Mouse (Mus musculus): ENCODE results near the gene Dnajb2. TPM values are rescaled to one million over a fixed set of nuclear protein-coding genes. Genes with fewer than 3 reads are reported as not detected.
A peak's percentile ranks its signal among the peaks of the same experiment; 100 is the strongest.

The Dnajb2 gene
- polyA plus RNA-seq (2012; rRNA removed) (17.6 and 21.1 TPM in 2 replicates), polyA plus RNA-seq (2014; fragmentation: Nextera tagmentation; extraction: Ambion mirVana) (11.1 and 12.5 TPM in 2 replicates)

GRCm38 (mm10) chr1:75236117-75237050 is at the start of gene Dnajb2:
Gene Dnajb2 (plus strand): TSS chr1:75236406.
- Histone ChIP-seq H3K9me3 (ENCODE audit: control insufficient read depth, low read length) (no peaks in the 10 kb centered on the region), H3K9ac (replicated peaks) (peak within 1 kb of the TSS; percentile 72), H3K27ac (peak within 1 kb of the TSS; percentile 96), H3K4me1 (replicated peaks; ENCODE audit: control insufficient read depth in 2 of 2, insufficient read depth in 2 of 2, low read length in 1 of 2) (peaks cover 24 to 41% of the 10 kb centered on the region in 2 experiments), H3K4me2 (ENCODE audit: low read depth) (peak within 1 kb of the TSS; percentile 83), H3K27me3 (ENCODE audit: control insufficient read depth, insufficient read depth, low read length) (no peaks in the 10 kb centered on the region), H3K36me3 (replicated peaks; ENCODE audit: control insufficient read depth, insufficient read depth, low read depth) (no peaks in the 10 kb centered on the region), H3K4me3 (ENCODE audit: insufficient read depth in 1 of 2, low read depth in 2 of 2, low read length in 2 of 2) (peak within 1 kb of the TSS; percentile 60 to 72)
- peak; percentile 95 for ATAC-seq (ENCODE audit: insufficient read depth)
- WGBS (ENCODE audit: insufficient replicate concordance), result under 1% methylated on average over 64 of the region's 64 CpGs
- peak; percentile 89 to 91 (median 91) for DNase-seq (ENCODE audit: low read depth in 3 of 3, low spot score in 3 of 3)
- TF ChIP-seq CTCF (IDR thresholded peaks at IDR 0.05; ENCODE audit: low read depth) (peak; percentile 28; the same call in 1 of the 2 replicates), EP300 (IDR thresholded peaks at IDR 0.05; ENCODE audit: low read depth) (peak; percentile 89)

GRCm38 (mm10) chr1:75187126-75187525 is 49.1 kb upstream of the Dnajb2 start:
- H3K4me1 ChIP-seq (replicated peaks; ENCODE audit: control insufficient read depth in 2 of 2, insufficient read depth in 2 of 2, low read length in 1 of 2), result peaks cover 13 to 15% of the 10 kb centered on the region in 2 experiments
- DNase-seq (ENCODE audit: low read depth in 3 of 3, low spot score in 3 of 3), result no peak
- no peaks in the 10 kb centered on the region for H3K27me3 ChIP-seq (ENCODE audit: control insufficient read depth, insufficient read depth, low read length)
- no peak overlapping the region for H3K27ac ChIP-seq
- H3K9ac ChIP-seq (replicated peaks), result no peak overlapping the region
- no peak overlapping the region for H3K4me2 ChIP-seq (ENCODE audit: low read depth)
- no peak for ATAC-seq (ENCODE audit: insufficient read depth)
- H3K4me3 ChIP-seq (ENCODE audit: insufficient read depth in 1 of 2, low read depth in 2 of 2, low read length in 2 of 2), result no peak overlapping the region
- H3K36me3 ChIP-seq (replicated peaks; ENCODE audit: control insufficient read depth, insufficient read depth, low read depth), result peaks cover 66% of the 10 kb centered on the region
- no peaks in the 10 kb centered on the region for H3K9me3 ChIP-seq (ENCODE audit: control insufficient read depth, low read length)
- TF ChIP-seq CTCF (IDR thresholded peaks at IDR 0.05; ENCODE audit: low read depth), result no peak
- no peak for TF ChIP-seq EP300 (IDR thresholded peaks at IDR 0.05; ENCODE audit: low read depth)

DNA sequence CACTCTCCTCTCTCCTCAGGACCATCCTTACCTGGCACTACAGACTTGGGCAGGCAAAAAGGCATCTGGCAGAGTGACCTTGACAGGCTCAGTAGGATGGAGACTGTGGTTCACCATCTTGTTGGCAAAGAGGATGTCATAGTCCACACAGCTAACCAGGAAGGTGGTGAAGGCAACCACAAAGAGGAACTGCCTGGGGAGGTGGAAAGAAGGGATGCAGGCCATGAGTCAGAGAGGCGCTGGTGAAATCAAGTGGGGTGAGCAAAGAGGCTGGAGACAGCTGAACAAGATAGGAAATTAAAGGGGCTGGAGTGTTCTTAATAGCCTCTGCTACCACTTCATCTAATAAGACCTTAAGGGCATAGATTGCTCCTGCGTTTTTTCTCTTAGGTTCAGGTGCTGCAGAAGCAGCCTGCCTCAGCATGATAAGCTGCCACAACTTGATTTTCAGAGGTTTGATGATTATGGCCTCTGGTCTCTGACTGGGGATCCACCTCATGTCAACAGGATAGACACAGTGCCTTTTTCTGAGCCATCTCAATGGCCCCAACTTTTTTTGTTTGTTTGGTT is 48.2 kb upstream of the Dnajb2 start:
- H3K4me1 ChIP-seq (replicated peaks; ENCODE audit: control insufficient read depth in 2 of 2, insufficient read depth in 2 of 2, low read length in 1 of 2), result peaks cover 15% of the 10 kb centered on the region in 2 experiments
- no peak overlapping the region for H3K4me3 ChIP-seq (ENCODE audit: insufficient read depth in 1 of 2, low read depth in 2 of 2, low read length in 2 of 2)
- DNase-seq (ENCODE audit: low read depth in 3 of 3, low spot score in 3 of 3), result no peak
- no peak for ATAC-seq (ENCODE audit: insufficient read depth)
- H3K27ac ChIP-seq, result no peak overlapping the region
- H3K4me2 ChIP-seq (ENCODE audit: low read depth), result no peak overlapping the region
- H3K27me3 ChIP-seq (ENCODE audit: control insufficient read depth, insufficient read depth, low read length), result no peaks in the 10 kb centered on the region
- WGBS (ENCODE audit: insufficient replicate concordance), result 21% methylated on average over 2 of the region's 2 CpGs
- TF ChIP-seq EP300 (IDR thresholded peaks at IDR 0.05; ENCODE audit: low read depth) (no peak), CTCF (IDR thresholded peaks at IDR 0.05; ENCODE audit: low read depth) (no peak)
- no peaks in the 10 kb centered on the region for H3K9me3 ChIP-seq (ENCODE audit: control insufficient read depth, low read length)
- H3K36me3 ChIP-seq (replicated peaks; ENCODE audit: control insufficient read depth, insufficient read depth, low read depth), result peaks cover 57% of the 10 kb centered on the region
- H3K9ac ChIP-seq (replicated peaks), result no peak overlapping the region

GRCm38 (mm10) chr1:75190577-75190976 is 45.6 kb upstream of the Dnajb2 start:
- H3K36me3 ChIP-seq (replicated peaks; ENCODE audit: control insufficient read depth, insufficient read depth, low read depth), result peaks cover 37% of the 10 kb centered on the region
- H3K9me3 ChIP-seq (ENCODE audit: control insufficient read depth, low read length), result no peaks in the 10 kb centered on the region
- H3K4me1 ChIP-seq (replicated peaks; ENCODE audit: control insufficient read depth in 2 of 2, insufficient read depth in 2 of 2, low read length in 1 of 2), result peaks cover 21 to 22% of the 10 kb centered on the region in 2 experiments
- ATAC-seq (ENCODE audit: insufficient read depth) (no peak), DNase-seq (ENCODE audit: low read depth in 3 of 3, low spot score in 3 of 3) (no peak)
- WGBS (ENCODE audit: insufficient replicate concordance), result 24% methylated on average over 2 of the region's 2 CpGs
- peak overlapping the region; percentile 54 for H3K27ac ChIP-seq
- H3K4me3 ChIP-seq (ENCODE audit: insufficient read depth in 1 of 2, low read depth in 2 of 2, low read length in 2 of 2), result peak overlapping the region; percentile 85 to 89
- peak overlapping the region; percentile 91 for H3K9ac ChIP-seq (replicated peaks)
- no peaks in the 10 kb centered on the region for H3K27me3 ChIP-seq (ENCODE audit: control insufficient read depth, insufficient read depth, low read length)
- TF ChIP-seq EP300 (IDR thresholded peaks at IDR 0.05; ENCODE audit: low read depth) (no peak), CTCF (IDR thresholded peaks at IDR 0.05; ENCODE audit: low read depth) (no peak)
- H3K4me2 ChIP-seq (ENCODE audit: low read depth), result peak overlapping the region; percentile 82

DNA sequence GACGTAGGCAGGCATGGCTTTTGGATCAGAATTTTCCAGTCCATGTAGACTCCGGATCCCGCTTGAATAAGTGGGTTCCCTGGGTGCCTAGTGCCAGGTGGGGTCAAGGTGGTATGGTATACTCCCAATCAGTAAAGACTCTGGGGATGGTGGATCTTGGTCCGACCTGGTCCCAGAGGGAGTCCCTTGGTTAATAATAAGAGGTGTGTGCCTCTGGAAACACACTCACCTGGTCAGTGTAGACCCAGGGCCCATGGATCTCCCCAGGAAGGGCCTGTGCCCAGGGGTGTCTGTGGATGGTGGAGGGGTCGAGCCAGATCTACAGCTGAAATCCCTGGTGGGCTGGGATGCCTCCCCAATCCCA is 45.0 kb upstream of the Dnajb2 start:
- H3K9me3 ChIP-seq (ENCODE audit: control insufficient read depth, low read length), result no peaks in the 10 kb centered on the region
- peak overlapping the region; percentile 54 for H3K27ac ChIP-seq
- peak overlapping the region; percentile 91 for H3K9ac ChIP-seq (replicated peaks)
- peak overlapping the region; percentile 82 for H3K4me2 ChIP-seq (ENCODE audit: low read depth)
- WGBS (ENCODE audit: insufficient replicate concordance), result 35% methylated on average over 5 of the region's 5 CpGs
- TF ChIP-seq EP300 (IDR thresholded peaks at IDR 0.05; ENCODE audit: low read depth) (no peak), CTCF (IDR thresholded peaks at IDR 0.05; ENCODE audit: low read depth) (no peak)
- no peak; the same call in 1 of the 2 replicates for ATAC-seq (ENCODE audit: insufficient read depth)
- peak overlapping the region; percentile 85 to 89 for H3K4me3 ChIP-seq (ENCODE audit: insufficient read depth in 1 of 2, low read depth in 2 of 2, low read length in 2 of 2)
- H3K4me1 ChIP-seq (replicated peaks; ENCODE audit: control insufficient read depth in 2 of 2, insufficient read depth in 2 of 2, low read length in 1 of 2), result peaks cover 21 to 22% of the 10 kb centered on the region in 2 experiments
- H3K27me3 ChIP-seq (ENCODE audit: control insufficient read depth, insufficient read depth, low read length), result no peaks in the 10 kb centered on the region
- H3K36me3 ChIP-seq (replicated peaks; ENCODE audit: control insufficient read depth, insufficient read depth, low read depth), result peaks cover 31% of the 10 kb centered on the region
- DNase-seq (ENCODE audit: low read depth in 3 of 3, low spot score in 3 of 3), result no peak

All from liver, embryonic 14.5 days (tissue).